Mouse (Mus musculus): ENCODE measurements at regions not wholly inside any gene's neighbourhood (a gene's known extent, or its start where the extent isn't known, plus 50 kb on each side); places are given as distances from the start of the nearest gene placed in this dataset.

DNA sequence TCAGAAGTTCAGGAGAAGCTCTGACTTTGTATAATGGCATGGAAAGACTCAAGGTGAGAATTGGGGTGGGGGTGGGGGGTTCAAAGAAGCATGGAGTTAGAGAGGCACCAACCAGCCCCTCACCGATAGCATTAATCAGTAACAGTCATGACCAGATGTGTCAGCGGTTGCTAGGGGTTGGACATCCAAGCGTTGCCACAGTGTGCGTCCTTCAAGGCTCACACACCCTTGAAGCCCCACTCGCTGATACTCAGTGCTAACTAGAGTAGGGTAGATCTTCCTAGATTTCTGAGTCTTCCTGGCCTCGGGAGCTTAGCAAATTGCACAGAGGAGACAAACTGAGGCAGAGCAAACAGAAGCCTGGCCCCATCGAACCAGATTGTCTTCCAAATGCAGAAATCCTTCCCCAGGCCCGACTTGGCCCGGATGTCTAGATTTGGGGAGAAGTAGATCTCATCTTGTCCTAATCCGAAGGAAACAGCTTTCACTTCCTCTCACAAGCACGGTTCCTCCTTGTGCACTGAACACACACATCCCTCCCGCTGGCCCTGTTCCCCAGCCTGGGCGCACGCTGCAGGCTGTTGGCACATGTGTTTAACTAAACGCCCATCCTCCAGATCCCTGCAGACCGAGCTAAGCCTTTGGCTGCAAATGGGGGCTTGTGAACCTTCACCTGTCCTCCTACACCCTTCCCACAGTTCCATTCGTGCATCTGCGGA is 73.1 kb upstream of the Vrk1 start:
- intact Hi-C loops (cut with DNase I), result no loop called here
- no peak for TF ChIP-seq CTCF (IDR thresholded peaks at IDR 0.05)
- DNase-seq (ENCODE audit: extremely low spot score in 1 of 2, low spot score in 2 of 2), result no peak
- no peak overlapping the region for H3K4me3 ChIP-seq
- no peak overlapping the region for H3K27ac ChIP-seq

DNA sequence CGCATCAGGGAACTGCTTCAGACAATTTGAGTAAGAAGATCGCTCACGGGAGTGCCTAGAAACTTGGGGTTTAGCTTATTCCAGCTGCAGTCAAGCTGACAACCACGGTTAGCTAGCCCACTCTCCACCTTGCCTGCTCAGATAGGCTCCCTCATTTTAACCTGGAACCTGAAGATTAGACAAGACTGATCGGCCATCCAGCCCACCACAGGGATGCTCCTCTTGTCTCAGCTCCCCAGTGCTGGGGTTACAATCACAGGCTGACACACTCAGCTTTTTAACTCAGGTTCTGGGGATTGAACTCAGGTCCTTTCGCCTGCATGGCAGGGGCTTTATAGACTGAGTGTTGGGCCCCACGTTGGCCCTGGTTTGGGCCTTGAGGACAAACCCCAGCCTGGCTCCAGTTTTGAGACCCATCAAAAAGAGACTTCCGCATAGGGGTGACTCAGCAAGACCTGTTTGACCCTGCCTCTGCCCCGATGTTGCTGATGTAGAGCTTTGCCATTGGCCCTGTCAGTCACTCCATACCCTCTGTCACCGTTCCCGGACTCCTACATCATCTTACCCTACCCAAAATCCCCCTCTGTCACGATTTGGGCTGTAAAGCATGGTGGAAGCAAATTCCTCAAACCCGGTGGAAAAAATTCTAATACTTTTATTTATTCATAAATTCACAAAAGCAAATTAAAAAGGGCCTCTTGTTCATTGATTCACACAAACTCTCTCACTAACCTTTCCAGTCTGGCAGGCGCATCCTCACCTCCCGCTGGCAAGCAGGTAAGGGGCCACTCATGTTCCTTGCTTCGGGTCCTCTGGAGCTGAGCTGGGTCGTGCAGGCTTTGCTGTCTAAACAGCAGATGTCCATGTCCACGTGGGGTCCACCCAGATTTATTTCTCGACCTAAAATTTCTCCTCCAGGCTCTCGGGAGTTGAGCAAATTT is 67.6 kb upstream of the Vrk1 start:
- DNase-seq (ENCODE audit: extremely low spot score in 1 of 2, low spot score in 2 of 2), result no peak
- no peak for TF ChIP-seq CTCF (IDR thresholded peaks at IDR 0.05)
- H3K4me3 ChIP-seq, result no peak overlapping the region
- no peak overlapping the region for H3K27ac ChIP-seq
- intact Hi-C loops (cut with DNase I), result no loop called here

DNA sequence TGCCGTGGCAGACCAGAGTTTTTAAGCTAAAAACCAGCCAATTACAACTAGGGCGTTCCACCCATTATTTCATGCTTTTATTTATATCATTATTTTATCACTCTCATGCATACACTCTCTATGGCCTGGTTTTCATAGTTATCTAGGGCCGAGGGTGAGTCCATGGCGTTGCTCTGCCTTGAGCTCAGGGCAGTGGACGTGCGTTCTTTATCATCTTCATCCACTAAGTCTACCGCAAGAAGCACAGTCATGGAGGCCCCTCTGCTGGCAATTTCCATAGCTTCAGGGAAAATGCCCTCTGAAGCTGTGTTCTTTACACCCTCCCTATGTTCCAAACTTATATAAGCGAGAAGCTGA is 67.0 kb upstream of the Vrk1 start:
- H3K4me3 ChIP-seq, result no peak overlapping the region

DNA sequence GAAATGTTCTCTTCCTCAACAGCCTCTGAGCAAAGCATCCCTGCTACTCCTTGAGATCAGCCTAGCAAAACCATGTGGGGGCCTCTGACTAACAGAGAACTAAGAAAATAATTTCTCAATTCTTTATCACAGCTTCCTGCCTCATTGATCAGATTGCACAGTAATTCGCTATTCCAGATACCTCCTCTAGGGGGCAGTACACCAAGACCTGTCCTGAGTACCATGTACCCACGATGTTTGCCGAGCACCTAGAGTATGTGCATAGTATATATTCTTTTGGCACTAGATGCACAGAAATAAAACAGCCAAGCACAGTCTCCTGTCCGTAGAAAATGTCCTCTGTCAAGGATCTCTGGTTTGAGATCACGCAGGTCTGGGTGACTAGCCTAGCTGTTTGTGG is 62.7 kb upstream of the Vrk1 start:
- peak; percentile 39 for TF ChIP-seq CTCF (IDR thresholded peaks at IDR 0.05)
- no peak for DNase-seq (ENCODE audit: extremely low spot score in 1 of 2, low spot score in 2 of 2)
- Histone ChIP-seq H3K4me3 (no peak overlapping the region), H3K27ac (no peak overlapping the region)
- intact Hi-C loops (cut with DNase I), result no loop called here

More for the DNA sequence above, 67.0 kb upstream of the Vrk1 start:
- no peak for TF ChIP-seq CTCF (IDR thresholded peaks at IDR 0.05)
- no peak overlapping the region for H3K27ac ChIP-seq
- intact Hi-C loops (cut with DNase I), result no loop called here
- no peak for DNase-seq (ENCODE audit: extremely low spot score in 1 of 2, low spot score in 2 of 2)

DNA sequence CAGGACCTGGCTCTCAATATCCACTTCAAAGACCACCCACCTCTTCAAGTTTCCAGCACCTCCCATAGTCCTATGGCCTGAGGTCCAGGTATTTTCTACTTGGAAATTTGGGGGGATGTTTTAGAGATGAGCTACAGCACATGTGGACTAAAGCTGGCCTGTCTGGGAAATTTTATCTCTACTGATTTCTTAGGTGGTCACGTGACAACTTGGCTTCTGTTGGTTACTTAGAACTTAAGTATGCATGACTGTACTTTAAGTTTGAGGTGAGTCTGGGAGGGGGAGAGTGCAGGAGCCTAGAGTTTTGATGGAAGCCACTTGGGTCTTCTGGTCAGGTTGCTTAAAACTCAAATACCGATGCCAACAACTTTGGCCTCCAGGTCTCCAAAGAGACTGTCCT is 61.7 kb upstream of the Vrk1 start:
- H3K27ac ChIP-seq, result no peak overlapping the region
- no peak for TF ChIP-seq CTCF (IDR thresholded peaks at IDR 0.05)
- no peak overlapping the region for H3K4me3 ChIP-seq
- intact Hi-C loops (cut with DNase I), result no loop called here
- no peak for DNase-seq (ENCODE audit: extremely low spot score in 1 of 2, low spot score in 2 of 2)

DNA sequence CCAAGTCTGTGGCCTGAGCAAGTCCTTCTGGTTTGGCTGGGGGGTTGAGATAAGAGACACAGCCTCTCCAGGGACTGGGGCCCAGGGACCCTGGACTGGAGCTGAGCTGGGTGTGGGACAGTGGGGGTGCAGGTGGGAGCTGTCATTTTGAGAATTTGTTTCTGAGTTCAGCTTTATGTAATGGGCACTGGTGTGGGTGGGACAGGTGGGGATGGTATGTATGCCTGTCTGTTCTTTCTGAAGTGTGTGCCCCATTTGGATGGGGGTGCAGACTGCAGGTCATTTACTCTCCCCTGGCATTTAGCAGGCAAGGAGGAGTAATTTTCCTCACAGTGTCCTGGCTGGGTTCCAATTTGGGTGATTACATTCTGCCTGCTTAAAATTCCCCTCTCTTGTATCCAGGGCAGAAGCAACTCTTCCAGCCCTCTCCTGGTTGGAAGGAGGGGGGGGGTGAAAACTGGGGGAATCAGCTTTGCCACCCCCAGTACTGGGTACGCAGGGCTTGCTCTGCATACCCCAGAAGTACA is 54.2 kb upstream of the Vrk1 start:
- H3K4me3 ChIP-seq, result no peak overlapping the region
- TF ChIP-seq CTCF (IDR thresholded peaks at IDR 0.05), result no peak
- intact Hi-C loops (cut with DNase I), result no loop called here
- no peak overlapping the region for H3K27ac ChIP-seq
- peak in 1 of 2 experiments; percentile 30 for DNase-seq (ENCODE audit: extremely low spot score in 1 of 2, low spot score in 2 of 2)

DNA sequence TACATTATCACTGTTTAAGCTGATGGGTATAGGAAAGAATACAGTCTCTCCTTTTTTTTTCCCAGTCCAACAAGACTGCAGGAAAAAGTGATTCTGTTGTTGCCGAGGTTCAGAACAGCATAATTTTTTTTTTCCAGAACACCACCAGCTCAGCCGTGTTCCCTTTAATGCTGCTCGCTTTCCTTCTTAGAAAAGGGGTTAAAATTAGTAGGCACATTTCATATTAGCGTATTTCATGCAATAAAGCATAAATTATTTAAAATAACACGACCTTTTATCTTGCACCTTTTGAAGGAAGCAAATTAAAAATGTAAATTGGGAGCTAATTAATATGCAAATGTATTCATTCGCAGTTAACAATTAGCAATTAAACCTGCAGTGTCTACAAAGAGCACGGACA is 50.3 kb upstream of the Vrk1 start:
- intact Hi-C loops (cut with DNase I), result loop anchor here (2.0 to 5.0 kb wide), 3 partner anchors 52 to 98 kb away; no protein-coding TSS in a partner anchor
- Histone ChIP-seq H3K27ac (no peak overlapping the region), H3K4me3 (no peak overlapping the region)
- DNase-seq (ENCODE audit: extremely low spot score in 1 of 2, low spot score in 2 of 2), result no peak
- no peak for TF ChIP-seq CTCF (IDR thresholded peaks at IDR 0.05)

Measured in left cerebral cortex, adult 2 months (tissue).